Mouse (Mus musculus) megakaryocyte, adult 5-6 weeks (primary cell): ENCODE measurements at regions not wholly inside any gene's neighbourhood (a gene's known extent, or its start where the extent isn't known, plus 50 kb on each side); places are given as distances from the start of the nearest gene placed in this dataset.

Experiments
- ATAC-seq: 2 replicates; pipeline ENCODE4 v1.8.0; 2016; ENCODE audit warnings: mild to moderate bottlenecking, inconsistent platforms; ENCODE audit not compliant: poor library complexity, severe bottlenecking

DNA sequence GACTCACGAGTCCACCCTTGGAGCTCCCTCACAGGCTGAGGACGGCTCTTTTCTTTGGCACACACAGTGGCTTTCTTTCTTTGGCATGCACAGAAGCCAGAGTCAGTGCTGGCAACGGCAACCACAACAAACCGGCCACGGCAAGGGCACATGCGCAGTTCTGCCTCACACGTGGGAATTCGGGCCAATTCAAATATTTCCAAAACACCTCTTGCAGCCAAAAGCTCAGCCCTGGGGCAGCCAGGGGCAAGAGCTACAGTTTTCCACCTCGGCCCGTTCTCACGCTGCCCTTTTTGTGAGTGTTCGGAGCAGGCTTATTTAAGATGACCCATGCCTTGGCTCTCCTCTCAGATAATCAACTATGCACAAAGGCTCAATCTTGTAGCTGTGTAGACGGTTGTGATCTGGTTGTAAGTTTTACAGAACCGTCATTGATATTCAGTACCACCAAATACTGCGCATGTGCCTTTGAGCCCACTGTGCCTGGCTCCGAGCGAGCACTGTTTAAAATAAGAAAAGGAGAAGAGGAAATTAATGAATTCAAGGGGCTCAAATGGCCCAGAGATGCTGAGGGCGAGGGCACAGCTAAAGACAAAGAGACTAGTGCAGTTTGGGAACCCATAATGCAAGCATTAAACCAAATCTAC is 111.1 kb downstream of the Dyrk2 start:
- no peak for ATAC-seq

DNA sequence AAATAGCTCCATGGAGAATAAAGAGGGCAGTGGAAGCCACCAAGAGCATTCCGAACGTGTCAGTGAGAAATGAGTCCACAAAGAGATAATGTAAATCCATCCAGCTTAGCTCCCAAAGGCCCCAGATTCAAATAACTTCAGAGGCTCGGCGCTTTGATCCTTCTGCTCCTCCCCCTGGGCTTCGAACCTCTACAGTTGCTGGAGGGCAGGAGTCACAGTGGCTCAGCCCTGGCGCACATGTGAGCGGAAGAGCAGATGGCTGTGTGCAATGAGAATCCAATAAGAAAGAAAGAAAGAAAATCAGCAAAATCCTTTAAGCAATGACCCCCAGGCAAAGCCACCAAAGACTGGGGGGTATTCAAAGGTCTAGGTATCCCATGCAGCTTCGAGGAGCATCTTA is 109.6 kb downstream of the Dyrk2 start:
- ATAC-seq: no peak

DNA sequence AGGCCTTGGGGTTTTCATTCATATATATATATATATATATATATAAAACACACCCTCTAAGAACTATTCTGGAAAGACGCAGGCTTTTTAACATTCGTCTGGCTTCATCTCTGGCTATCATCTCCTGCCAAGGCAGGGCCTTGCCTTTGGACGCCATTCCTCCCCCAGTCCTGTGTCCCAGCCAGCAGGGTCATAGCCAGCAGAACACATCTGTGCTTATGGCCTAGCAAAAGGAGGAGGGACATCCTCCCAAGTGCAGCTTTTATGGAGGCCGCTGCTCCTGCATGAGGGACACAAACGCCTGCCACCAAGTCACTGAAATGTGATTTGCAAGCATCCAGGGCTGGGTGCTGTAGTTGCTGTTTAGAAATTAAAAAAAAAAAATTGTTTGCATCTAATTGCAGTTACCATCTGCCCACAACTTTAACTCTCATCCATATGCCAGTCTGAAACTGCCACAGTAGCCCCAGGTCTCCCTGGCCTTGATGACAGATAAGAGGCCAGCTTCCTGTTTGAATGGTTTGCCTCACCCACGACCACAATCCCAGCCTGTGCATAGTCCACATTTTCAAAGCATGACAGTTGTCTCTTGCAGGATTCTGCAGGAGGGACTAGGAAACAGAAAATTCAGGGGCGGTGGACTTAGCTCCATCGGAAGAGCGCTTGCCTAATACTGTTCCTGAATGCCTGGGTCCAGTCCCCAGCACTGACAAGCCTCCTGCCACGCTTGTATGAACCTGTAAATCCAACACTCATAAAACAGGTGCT is 108.7 kb downstream of the Dyrk2 start:
- ATAC-seq: peak; percentile 34; the same call in 1 of the 2 replicates

DNA sequence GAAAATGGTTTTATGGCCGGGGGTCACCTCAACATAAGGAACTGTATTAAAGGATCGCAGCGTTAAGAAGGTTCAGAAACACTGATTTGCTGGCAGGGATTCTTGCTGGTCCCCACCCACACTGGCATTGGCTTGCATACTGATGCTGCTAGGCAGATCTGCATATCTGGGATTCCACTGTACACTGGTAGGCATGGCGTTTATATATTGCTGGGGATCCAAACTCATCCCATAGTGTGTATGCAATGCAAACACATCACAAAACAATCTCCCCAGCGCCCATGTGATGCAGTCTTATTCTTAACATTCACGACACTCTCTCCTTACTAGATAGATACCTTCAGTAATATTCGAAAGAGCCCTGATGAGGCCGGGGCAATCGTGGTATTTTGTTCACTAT is 105.0 kb downstream of the Dyrk2 start:
- no peak for ATAC-seq

DNA sequence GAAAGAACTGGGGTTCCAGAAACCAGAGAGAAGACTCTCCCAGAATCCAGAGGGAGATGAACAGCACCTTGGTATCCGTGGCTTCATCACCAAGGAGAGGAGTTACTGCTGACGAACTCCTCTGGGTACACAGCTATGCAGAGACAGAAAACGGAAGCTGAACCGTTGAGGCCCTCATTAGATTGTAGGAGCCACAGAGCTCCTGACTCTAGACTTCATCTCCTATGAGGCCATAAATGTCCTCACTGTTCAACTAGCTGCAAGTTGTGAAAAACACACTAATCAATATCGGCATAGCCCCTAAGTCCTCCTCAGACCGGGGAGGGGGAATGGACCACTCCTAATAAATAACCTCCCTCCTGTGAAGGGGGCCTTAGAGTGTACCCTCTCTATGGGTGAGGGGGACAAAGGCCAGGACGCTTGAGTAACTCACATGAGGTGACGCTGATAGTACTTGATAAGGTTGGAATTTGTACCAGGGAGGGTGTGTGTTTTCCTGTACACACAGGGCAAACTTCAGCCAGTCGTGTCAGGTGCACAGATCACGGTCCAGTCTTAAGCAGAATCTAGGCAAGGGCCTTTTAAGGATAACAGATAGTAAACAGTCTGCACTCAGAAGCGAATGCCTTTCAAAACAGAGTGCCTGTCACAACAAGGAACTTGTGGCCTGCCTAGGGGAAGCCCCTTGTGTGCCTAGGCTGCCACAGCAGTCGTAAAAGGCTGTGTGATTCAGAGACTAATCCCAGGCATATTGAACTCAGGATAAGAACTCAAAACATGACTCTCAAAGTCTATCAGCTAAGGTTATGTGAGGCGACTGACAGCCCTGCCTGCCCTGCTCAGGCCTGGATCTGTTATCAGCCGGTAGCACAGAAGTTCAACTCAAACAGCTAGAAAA is 104.2 kb downstream of the Dyrk2 start:
- ATAC-seq: peak; percentile 88

DNA sequence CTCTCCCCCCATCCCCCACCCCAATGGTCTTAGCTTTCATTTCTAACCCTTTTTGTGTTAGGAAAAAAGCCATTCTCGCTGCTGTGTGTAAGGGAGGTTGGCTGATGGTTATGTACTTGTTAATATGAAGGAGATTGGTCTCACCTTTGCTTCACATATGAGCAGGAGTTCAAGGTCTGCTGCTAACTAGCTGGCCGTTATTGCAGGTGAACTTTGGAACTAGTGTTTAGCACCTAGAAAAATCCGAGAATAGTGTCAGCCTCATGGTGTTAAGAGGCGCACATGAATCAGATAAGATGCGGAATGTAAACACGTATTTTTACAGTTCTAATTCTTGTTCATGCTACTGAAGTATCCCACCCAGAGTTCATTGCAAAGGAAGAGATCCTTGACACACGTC is 103.2 kb downstream of the Dyrk2 start:
- ATAC-seq: no peak

DNA sequence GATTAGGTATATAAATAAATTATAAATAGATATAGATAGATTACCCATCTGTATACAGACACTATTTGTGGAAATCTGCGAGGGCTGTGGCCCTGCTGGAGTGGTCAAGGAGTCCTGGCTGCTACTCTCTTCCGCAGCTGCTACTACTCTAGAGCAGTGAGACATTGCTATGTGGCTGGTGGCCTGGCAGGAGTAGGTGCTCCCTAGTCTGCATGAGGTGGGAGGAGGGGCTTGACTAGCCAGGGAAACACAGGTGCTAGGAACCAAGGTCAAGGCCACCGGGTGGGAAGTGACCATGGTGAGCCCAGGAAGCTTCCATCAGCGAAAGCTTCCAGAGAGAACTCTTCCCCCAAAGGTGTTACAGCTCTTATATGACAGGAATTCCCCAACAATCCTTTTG is 100.3 kb downstream of the Dyrk2 start:
- ATAC-seq: no peak

DNA sequence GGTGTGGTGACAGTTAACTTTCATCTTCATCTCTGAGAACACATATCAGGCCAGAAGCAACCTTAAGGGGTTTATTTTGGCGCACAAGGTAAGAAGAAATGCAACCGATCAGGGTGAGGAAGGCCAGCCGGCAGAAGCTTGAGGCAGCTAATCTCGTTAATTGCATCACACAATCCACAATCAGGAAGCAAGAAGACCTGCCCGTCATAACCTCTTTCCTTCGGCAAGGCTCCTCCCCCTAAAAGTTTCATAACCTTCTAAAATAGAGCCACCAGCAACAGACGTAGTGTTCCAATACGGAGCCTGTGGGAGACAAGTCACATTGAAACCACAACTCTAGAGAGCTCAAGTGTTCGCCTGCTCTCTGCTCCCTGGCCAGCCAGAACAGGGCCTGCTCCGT is 91.4 kb downstream of the Dyrk2 start:
- peak; percentile 92 for ATAC-seq

DNA sequence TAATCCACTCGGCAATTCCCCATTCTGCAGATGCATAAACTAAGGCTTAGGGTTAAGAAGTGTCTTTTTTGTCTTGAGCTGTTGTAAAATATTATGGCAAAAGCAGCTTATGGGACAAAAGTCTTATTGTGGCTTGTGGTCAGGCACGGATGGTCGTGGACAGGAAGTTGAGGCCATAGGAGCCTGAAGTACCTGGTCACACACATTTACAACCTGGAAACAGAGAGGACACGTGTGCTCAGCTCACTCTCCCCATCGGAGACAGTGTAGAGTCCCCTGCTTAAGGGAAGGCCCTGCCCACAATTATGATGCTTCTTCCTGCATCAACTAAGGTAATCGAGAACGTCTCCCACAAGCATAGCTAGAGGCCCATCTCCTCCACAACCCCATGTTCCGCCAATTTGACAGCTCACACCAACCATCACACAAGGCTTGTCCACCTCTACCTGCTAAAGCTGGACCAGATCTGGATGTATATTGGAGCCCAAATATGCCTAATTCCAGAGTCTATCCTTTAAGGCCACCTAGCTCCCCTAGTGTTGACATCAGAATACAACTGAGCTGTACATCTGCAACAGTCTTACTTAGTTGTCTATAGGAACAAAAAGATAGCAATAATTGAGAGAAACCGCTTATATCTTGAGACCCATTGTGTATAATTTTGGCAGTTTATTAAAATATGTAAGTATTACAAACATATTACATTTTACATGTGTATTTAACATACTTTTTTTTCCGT is 89.0 kb downstream of the Dyrk2 start:
- ATAC-seq: peak; percentile 53

DNA sequence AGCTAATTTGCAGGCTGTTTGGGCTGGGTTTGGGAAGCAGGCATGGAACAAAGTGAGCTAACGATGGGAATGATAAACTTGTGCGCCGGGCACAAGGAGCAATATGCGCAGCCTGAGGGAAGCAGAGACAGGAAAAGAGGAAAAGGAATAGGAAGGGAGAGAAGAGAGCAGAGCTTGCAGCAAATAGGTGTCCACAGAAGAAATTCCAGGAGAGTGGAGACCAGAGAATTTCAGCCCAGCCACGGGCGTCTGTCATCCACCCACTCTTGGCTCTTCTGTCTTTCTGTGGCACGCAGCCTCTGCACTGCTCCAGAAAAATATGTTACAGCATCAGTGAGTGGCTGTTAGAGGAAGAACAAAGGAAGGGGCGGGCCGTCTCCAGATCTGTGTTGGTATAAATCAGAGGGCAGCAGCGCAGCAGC is 88.2 kb downstream of the Dyrk2 start:
- ATAC-seq: peak; percentile 30; the same call in 1 of the 2 replicates

DNA sequence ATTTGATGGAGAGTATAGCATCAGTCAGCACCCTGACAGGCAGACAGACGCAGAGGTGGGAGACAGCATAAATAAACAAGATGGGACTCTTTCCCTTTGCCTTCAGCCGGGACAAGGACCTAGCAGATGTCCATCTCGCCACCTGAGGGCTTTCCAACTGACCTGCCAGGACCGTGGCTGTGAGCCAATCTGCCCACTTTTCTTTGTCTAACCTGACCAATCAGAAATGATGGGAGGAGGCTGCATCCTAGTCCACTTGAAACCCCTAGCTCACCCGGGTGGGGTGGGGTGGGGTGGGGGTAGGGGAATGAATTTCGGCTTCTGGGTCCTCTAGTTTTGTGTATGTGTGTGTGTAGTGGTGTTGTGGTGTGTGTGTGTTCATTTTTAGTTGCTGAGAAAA is 87.4 kb downstream of the Dyrk2 start:
- ATAC-seq: no peak

DNA sequence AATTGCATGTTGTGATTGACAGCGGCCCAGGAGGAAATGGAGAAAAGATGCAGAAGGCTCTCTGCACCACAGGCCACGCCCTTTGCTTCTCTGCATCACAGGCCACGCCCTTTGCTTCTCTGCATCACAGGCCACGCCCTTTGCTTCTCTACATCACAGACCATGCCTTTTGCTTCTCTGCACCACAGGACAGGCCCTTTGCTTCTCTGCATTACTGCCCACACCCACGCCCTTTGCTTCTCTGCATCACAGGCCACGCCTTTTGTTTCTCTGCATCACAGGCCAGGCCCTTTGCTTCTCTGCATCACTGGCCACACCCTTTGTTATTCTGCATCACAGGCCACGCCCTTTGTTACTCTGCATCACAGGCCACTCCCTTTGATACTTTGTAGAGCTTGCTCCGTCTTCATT is 82.7 kb downstream of the Dyrk2 start:
- ATAC-seq: peak; percentile 82

DNA sequence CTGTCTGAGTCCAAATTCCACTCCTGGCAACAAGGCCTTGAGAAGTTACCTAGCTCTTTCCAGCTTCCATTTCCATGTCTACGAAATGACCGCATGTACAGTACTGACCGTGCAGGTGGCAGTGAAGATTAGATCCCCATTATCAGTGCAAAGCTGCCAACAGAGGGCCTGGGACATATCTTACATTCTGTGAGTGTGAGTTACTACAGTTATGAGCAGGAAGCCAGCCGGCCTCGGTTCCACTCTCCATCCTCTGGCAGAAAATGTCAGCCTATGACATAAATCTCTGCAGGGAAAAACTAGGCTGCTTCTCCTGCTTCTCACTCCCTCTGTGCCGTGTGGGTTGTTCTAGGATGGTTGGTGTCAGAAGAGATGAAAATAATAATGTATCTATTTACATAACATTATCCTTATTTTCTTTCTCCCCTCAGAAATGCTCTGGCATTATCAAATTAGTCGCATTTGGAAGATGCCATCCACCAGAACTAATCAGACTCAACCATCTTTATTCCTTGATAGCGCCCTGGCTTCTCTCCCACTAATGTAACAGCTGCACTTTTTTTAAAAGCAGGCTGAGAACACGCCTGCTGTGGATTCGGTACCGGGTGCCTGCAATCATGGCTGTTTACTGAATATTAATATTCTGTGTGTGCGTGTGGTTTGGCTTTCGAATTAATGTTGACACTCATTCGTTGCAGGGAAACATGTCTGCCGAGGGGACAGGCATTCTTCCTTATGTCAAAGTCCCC is 77.5 kb downstream of the Dyrk2 start:
- no peak for ATAC-seq

DNA sequence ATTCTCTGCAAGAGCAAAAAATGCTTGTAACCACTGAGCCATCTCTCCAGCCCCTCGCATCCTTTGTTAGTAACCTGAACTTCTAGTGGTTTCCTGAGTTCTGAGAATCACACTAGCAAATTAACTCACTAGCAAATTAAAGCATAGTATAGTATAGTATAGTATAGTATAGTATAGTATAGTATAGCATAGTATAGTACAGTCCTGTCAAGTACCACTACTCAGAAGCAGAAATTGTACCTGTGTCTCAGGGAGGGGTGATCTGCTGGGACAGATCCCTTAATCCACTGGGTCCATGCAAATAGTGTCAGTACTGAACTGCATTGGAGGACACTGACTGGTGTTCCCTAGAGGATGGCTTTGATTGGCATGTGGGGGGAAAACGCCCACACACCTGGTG is 76.2 kb downstream of the Dyrk2 start:
- ATAC-seq: no peak

DNA sequence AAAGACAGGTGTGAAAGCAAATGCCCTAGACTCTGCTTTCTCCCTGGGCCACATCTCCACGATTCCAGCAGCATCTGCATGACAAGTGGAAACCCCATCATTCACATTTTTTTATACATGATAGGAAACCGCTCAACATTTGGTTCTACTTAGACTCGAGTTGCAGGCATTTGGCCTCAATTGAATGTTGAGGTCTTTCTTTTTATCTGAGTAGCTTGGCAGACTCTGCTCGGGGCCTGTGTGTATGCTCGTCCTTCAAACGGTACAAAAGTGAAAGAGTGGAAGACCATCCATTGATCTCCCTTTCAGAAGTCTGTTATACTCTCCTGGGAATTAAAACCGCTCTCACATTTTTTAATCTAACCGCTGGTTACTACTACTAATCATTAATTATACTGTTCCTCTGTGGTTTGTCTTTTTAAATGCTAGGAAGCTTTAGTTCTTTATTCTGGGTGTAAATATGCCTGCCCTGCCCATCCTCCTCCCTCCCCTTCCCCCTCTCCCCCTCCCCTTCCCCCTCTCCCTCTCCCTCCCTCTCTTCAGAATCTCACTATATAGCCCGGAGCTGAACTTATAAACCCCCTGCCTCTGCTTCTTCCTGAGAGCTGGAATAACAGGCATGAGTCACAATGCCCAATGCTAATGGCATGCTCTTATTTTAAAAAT is 75.5 kb downstream of the Dyrk2 start:
- ATAC-seq: no peak

DNA sequence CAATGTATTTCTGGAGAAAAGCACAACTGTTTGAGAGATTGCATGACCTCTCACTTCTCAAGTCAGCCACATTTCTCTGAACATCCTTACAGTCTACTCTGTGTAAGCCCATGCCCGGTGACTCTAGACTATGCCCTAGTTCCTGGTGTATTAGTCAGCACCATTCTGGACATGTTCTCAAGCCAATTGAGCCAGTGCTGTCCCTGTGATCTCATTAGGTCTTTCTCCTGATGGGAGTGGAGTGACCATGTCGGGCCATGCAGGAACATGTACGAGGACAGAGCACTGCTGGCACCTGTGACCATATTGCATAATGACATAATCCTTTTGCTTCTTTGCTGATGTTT is 75.0 kb downstream of the Dyrk2 start:
- ATAC-seq: no peak

DNA sequence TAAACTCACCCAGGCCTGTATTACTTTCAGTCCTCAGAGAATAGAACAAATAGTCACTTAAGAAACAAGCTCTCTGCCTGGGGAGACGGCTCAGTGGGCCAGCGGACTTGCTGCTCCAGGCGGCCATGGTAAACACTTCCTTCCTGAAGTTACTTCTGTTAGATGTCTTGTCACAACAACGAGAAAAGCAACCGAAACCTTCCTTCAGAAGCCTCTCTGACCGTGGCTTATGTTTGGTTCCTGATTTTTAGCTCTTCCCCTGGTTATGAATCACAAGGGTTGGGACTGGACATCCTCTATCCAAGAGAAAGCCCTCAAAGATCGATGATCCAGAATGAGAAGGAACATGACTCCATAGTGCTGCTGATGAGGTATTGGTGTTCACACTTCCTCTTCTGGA is 73.5 kb downstream of the Dyrk2 start:
- ATAC-seq: peak; percentile 86

DNA sequence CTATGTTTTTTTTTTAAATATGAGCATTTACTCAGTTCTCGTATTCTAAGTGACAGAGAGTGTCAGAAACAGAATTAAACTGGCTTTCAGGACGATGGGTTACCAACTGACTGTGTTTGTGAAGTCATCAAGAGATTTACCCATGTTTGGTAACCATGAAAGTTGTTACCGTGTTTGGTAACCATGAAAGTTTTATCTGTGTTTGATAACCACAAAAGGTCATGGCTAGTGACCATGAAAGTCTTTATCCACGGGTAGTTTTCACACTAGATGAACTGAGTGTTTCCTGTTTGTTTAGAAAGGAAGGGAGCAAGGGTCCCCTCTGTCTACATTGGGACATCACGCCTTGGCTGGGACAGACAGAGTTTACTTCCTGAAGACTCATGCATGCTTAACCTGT is 72.8 kb downstream of the Dyrk2 start:
- peak; percentile 19; the same call in 1 of the 2 replicates for ATAC-seq

DNA sequence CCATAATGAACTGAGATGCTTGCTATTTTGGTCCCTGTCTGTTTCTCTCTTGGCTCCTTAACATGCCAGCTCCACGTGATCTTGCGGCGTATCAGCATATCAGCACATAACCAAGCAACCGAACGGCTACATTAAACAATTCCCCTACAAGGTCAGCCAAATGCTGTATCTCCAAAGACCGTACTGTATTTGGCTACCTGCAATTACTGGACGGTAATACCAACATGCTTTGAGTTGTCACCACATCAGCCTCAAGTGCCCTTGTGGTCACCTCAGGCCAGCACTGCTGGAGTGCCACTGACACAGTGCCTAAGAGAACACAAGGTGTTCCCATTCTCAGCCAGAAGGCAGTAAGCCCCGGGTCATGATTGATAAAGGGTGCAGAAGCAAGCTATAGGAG is 70.2 kb downstream of the Dyrk2 start:
- ATAC-seq: no peak
